Mouse (Mus musculus) heart, embryonic 10.5 days (tissue): ENCODE measurements at regions not wholly inside any gene's neighbourhood (a gene's known extent, or its start where the extent isn't known, plus 50 kb on each side); places are given as distances from the start of the nearest gene placed in this dataset.

Experiments
- DNase-seq: peaks from one replicate; pipeline ENCODE4 v3.0.0-alpha.2; 2017; ENCODE audit warnings: low spot score
- H3K27ac ChIP-seq: fragments of 300-500 bp; sonication (generic); 2 replicates; pipeline ENCODE4 v1.5.1; 2016; ENCODE audit warnings: mild to moderate bottlenecking
- H3K27me3 ChIP-seq: fragments of 300-500 bp; sonication (generic); 2 replicates; pipeline ENCODE4 v1.6.1; 2016; ENCODE audit warnings: mild to moderate bottlenecking; ENCODE audit not compliant: poor library complexity, insufficient read depth, severe bottlenecking
- H3K36me3 ChIP-seq: fragments of 300-500 bp; sonication (generic); 2 replicates; pipeline ENCODE4 v1.6.1; 2016; ENCODE audit warnings: mild to moderate bottlenecking, moderate library complexity
- H3K4me1 ChIP-seq: fragments of 300-500 bp; sonication (generic); 2 replicates; pipeline ENCODE4 v1.6.1; 2016; ENCODE audit warnings: mild to moderate bottlenecking
- H3K4me3 ChIP-seq: fragments of 300-500 bp; sonication (generic); 2 replicates; pipeline ENCODE4 v1.5.1; 2016; ENCODE audit warnings: mild to moderate bottlenecking, moderate library complexity
- H3K9me3 ChIP-seq: fragments of 300-500 bp; sonication (generic); 2 replicates; pipeline ENCODE4 v1.6.1; 2016; ENCODE audit warnings: mild to moderate bottlenecking, moderate library complexity
- WGBS: fragments of 180-500 bp; shearing (Covaris S2); methylation state at CpG from one replicate; pipeline ENCODE4 v1.1.7; 2016; 5-methylcytosine and 5-hydroxymethylcytosine counted together

GRCm38 (mm10) chr11:19608523-19608922 is 315.7 kb upstream of the Spred2 start:
- Histone ChIP-seq H3K4me1 (no peaks in the 10 kb centered on the region), H3K36me3 (no peaks in the 10 kb centered on the region), H3K27me3 (no peaks in the 10 kb centered on the region), H3K27ac (no peak overlapping the region), H3K9me3 (no peaks in the 10 kb centered on the region), H3K4me3 (no peak overlapping the region)
- no peak for DNase-seq
- whole genome bisulfite sequencing = 70% methylated on average over 4 of the region's 4 CpGs

- no peaks in the 10 kb centered on the region for H3K9me3 ChIP-seq
- H3K27me3 ChIP-seq = no peaks in the 10 kb centered on the region
- no peaks in the 10 kb centered on the region for H3K4me1 ChIP-seq
- 76% methylated on average over 6 of the region's 6 CpGs for WGBS
- no peak overlapping the region for H3K27ac ChIP-seq
- no peak for DNase-seq
- H3K4me3 ChIP-seq = no peak overlapping the region
- H3K36me3 ChIP-seq = no peaks in the 10 kb centered on the region
Observed at GRCm38 (mm10) chr11:19610559-19610958, 313.6 kb upstream of the Spred2 start.

- DNase-seq = no peak
- H3K4me1 ChIP-seq = peaks cover 3% of the 10 kb centered on the region; the same call in 1 of the 2 replicates
- 80% methylated on average over 4 of the region's 4 CpGs for WGBS
- H3K4me3 ChIP-seq = no peak overlapping the region
- H3K9me3 ChIP-seq = no peaks in the 10 kb centered on the region
- H3K27me3 ChIP-seq = no peaks in the 10 kb centered on the region
- no peaks in the 10 kb centered on the region for H3K36me3 ChIP-seq
- H3K27ac ChIP-seq = no peak overlapping the region
Observed at GRCm38 (mm10) chr11:19611217-19611616, 313.0 kb upstream of the Spred2 start.

- 35% methylated on average over 4 of the region's 4 CpGs for WGBS
- no peaks in the 10 kb centered on the region for H3K36me3 ChIP-seq
- H3K27me3 ChIP-seq = no peaks in the 10 kb centered on the region
- no peak overlapping the region for H3K27ac ChIP-seq
- H3K4me1 ChIP-seq = peaks cover 7% of the 10 kb centered on the region; the same call in 1 of the 2 replicates
- DNase-seq = no peak
- H3K9me3 ChIP-seq = no peaks in the 10 kb centered on the region
- H3K4me3 ChIP-seq = no peak overlapping the region
Observed at GRCm38 (mm10) chr11:19616520-19616919, 307.7 kb upstream of the Spred2 start.

DNA sequence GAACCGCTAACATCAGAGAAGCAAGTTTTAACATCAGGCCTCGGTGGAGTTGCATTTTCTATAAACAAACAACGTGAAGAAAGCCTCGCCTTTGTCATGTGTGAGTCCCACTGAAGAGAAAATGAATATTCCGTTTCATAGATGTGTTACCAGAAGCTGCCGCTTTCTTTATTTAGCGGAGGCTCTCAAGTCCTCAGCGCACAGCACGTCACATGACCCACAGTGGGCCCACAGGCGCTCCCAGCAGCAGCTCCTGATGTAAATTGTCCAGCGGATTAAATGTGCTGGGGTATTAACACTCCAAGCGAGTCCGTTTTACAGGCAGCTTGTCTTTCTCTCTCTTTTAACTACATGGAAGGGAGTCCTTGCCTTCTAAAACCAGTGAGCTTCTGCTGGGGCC is 304.7 kb upstream of the Spred2 start:
- no peaks in the 10 kb centered on the region for H3K36me3 ChIP-seq
- no peaks in the 10 kb centered on the region for H3K27me3 ChIP-seq
- no peaks in the 10 kb centered on the region; the same call in 1 of the 2 replicates for H3K9me3 ChIP-seq
- H3K4me3 ChIP-seq = no peak overlapping the region
- WGBS = 77% methylated on average over 13 of the region's 13 CpGs
- peaks cover 7% of the 10 kb centered on the region; the same call in 1 of the 2 replicates for H3K4me1 ChIP-seq
- H3K27ac ChIP-seq = no peak overlapping the region
- no peak for DNase-seq

- Histone ChIP-seq H3K4me3 (no peak overlapping the region), H3K36me3 (no peaks in the 10 kb centered on the region), H3K27ac (no peak overlapping the region), H3K27me3 (no peaks in the 10 kb centered on the region), H3K4me1 (no peaks in the 10 kb centered on the region), H3K9me3 (peaks cover 2% of the 10 kb centered on the region; the same call in 1 of the 2 replicates)
- no peak for DNase-seq
- 86% methylated on average over 6 of the region's 6 CpGs for WGBS
Observed at GRCm38 (mm10) chr11:19631055-19631695, 293.0 kb upstream of the Spred2 start.

- H3K27ac ChIP-seq = no peak overlapping the region
- H3K36me3 ChIP-seq = no peaks in the 10 kb centered on the region
- H3K4me1 ChIP-seq = no peaks in the 10 kb centered on the region
- DNase-seq = no peak
- WGBS = 65% methylated on average over 5 of the region's 5 CpGs
- H3K4me3 ChIP-seq = no peak overlapping the region
- H3K27me3 ChIP-seq = no peaks in the 10 kb centered on the region
- H3K9me3 ChIP-seq = no peaks in the 10 kb centered on the region
Observed at GRCm38 (mm10) chr11:19632477-19632876, 291.7 kb upstream of the Spred2 start.

DNA sequence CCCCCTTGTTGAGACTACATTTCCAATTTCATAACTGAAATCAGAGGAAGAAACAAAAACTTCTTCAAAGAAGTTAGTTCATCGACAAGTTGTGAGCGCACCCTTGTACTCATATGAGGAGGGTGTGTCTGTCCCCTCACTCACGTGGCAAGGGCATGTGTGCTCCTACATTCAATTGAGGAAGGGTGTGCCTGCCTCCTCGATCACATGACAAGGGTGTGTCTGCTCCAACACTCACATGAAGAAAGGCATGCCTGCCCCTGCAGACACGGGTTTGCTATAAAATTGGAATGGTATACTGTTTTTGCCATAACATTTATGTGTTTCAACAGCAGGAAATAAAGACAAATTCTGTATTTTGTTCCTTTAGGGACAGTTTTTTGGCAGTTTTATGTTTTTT is 290.6 kb upstream of the Spred2 start:
- H3K4me1 ChIP-seq = no peaks in the 10 kb centered on the region
- no peaks in the 10 kb centered on the region for H3K27me3 ChIP-seq
- H3K4me3 ChIP-seq = no peak overlapping the region
- no peak for DNase-seq
- H3K9me3 ChIP-seq = no peaks in the 10 kb centered on the region
- no peak overlapping the region for H3K27ac ChIP-seq
- WGBS = 85% methylated on average over 5 of the region's 5 CpGs
- H3K36me3 ChIP-seq = no peaks in the 10 kb centered on the region

DNA sequence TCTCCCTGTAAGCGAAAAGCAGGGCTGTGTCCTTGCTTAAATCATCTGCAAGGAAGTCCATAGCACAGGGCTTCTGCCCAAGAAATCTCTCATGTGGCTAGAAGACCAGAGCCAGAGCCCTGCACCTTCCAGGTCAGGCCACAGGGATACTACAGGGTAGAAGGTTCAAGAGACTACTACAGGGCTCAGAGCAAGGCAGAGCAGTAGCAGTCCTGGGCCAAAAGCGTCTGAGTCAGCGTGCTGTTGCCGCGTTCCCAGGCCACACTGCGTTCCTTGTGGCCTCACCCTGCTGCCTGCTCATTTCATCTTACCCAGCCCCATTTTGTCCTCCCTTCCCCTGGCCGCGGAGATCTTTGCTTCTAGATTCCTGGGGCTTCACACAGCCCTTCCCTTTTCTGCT is 283.0 kb upstream of the Spred2 start:
- no peaks in the 10 kb centered on the region for H3K9me3 ChIP-seq
- peak; percentile 50 for DNase-seq
- no peak overlapping the region for H3K4me3 ChIP-seq
- 75% methylated on average over 8 of the region's 8 CpGs for WGBS
- no peaks in the 10 kb centered on the region for H3K27me3 ChIP-seq
- H3K27ac ChIP-seq = peak overlapping the region; percentile 36; the same call in 1 of the 2 replicates
- H3K36me3 ChIP-seq = no peaks in the 10 kb centered on the region
- H3K4me1 ChIP-seq = peaks cover 8% of the 10 kb centered on the region; the same call in 1 of the 2 replicates

GRCm38 (mm10) chr11:19644116-19644795 is 279.9 kb upstream of the Spred2 start:
- Histone ChIP-seq H3K27me3 (no peaks in the 10 kb centered on the region), H3K27ac (no peak overlapping the region), H3K4me1 (peaks cover 13% of the 10 kb centered on the region), H3K4me3 (no peak overlapping the region), H3K9me3 (no peaks in the 10 kb centered on the region), H3K36me3 (no peaks in the 10 kb centered on the region)
- DNase-seq = peak; percentile 71
- 45% methylated on average over 7 of the region's 7 CpGs for WGBS

- peaks cover 13% of the 10 kb centered on the region for H3K4me1 ChIP-seq
- H3K27ac ChIP-seq = no peak overlapping the region
- H3K36me3 ChIP-seq = no peaks in the 10 kb centered on the region
- no peaks in the 10 kb centered on the region for H3K9me3 ChIP-seq
- 35% methylated on average over 5 of the region's 5 CpGs for WGBS
- DNase-seq = peak; percentile 61
- H3K27me3 ChIP-seq = no peaks in the 10 kb centered on the region
- no peak overlapping the region for H3K4me3 ChIP-seq
Observed at GRCm38 (mm10) chr11:19645106-19645505, 279.1 kb upstream of the Spred2 start.

GRCm38 (mm10) chr11:19651522-19651921 is 272.7 kb upstream of the Spred2 start:
- Histone ChIP-seq H3K4me3 (peak overlapping the region; percentile 24; the same call in 1 of the 2 replicates), H3K4me1 (peaks cover 26% of the 10 kb centered on the region), H3K27me3 (no peaks in the 10 kb centered on the region), H3K9me3 (no peaks in the 10 kb centered on the region), H3K36me3 (no peaks in the 10 kb centered on the region), H3K27ac (peak overlapping the region; percentile 63)
- WGBS = 19% methylated on average over 6 of the region's 6 CpGs
- DNase-seq = peak; percentile 80

GRCm38 (mm10) chr11:19651929-19652328 is 272.2 kb upstream of the Spred2 start:
- H3K9me3 ChIP-seq = no peaks in the 10 kb centered on the region
- H3K4me3 ChIP-seq = peak overlapping the region; percentile 24
- peak; percentile 80 for DNase-seq
- 0 out of 2 replicates have a peak overlapping the region, but pooled peaks have one; percentile 6 for H3K27ac ChIP-seq
- 37% methylated on average over 7 of the region's 7 CpGs for WGBS
- H3K36me3 ChIP-seq = no peaks in the 10 kb centered on the region
- no peaks in the 10 kb centered on the region for H3K27me3 ChIP-seq
- peaks cover 26% of the 10 kb centered on the region for H3K4me1 ChIP-seq
